Mouse (Mus musculus): ENCODE data around the gene P2ry13.

DNA sequence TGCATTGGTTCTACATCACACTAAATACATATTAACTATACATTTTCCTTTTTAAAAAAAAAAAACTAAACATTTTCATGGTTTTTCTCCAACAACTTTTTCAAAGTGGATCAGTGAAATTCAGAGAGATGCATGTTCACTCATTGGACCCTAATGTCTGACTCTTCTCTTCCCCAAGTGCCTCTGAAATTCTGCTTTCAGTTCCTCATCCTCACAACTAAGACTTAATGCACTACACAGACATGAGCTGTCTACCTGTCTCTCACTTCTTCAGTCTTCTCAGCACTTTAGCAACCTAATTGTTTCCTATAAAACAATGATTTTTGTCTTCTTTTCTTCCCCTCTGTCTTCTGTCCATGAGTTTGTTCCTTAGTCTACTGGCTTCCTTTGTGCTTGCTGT lies 14.7 kb upstream of the P2ry13 start:
- TF ChIP-seq POLR2A (IDR thresholded peaks at IDR 0.05; ENCODE audit: borderline replicate concordance, extremely low read depth, insufficient read depth, insufficient read length, poor library complexity, severe bottlenecking): no peak
- no peak for TF ChIP-seq CTCF (IDR thresholded peaks at IDR 0.05; ENCODE audit: borderline replicate concordance, extremely low read depth, insufficient read depth, insufficient read length)

Measured in brain, embryonic 14.5 days (tissue).